Mouse (Mus musculus): ENCODE measurements at regions not wholly inside any gene's neighbourhood (a gene's known extent, or its start where the extent isn't known, plus 50 kb on each side); places are given as distances from the start of the nearest gene placed in this dataset.

DNA sequence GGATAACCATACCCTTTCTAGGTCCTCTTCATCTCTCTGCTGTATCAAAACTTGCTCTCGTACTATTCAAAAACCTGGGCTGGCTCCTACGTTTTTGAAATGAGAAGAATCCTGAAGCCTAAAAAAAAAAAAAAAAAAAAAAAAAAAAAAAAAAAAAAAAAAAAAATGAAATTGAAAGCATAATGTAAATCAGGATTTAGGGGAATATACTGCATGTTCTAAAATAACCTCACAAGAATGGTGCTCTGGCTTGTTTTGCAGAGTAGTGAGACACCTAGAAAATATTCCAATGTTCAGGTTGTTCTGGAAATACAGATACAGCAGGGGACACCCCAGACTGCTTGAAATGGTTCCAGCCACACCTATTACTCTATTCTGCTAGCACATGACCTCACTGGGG is 442.0 kb downstream of the Lmo7 start:
- TF ChIP-seq CTCF (IDR thresholded peaks at IDR 0.05; ENCODE audit: extremely low read depth, insufficient read depth, insufficient read length, insufficient replicate concordance) (no peak), POLR2A (IDR thresholded peaks at IDR 0.05; ENCODE audit: low read depth, low read length) (no peak)
